Mouse (Mus musculus): Measurements from ENCODE around the gene B3gnt3.

Gene B3gnt3

GRCm38 (mm10) chr8:71678216-71678615 lies 23.4 kb downstream of the B3gnt3 start:
- DNase-seq (ENCODE audit: low spot score in 2 of 2): no peak

- DNase-seq (ENCODE audit: low spot score in 2 of 2): no peak
Observed at GRCm38 (mm10) chr8:71677555-71677954, 24.0 kb downstream of the B3gnt3 start.

- DNase-seq (ENCODE audit: low spot score in 2 of 2): no peak
Observed at GRCm38 (mm10) chr8:71676803-71677202, 24.8 kb downstream of the B3gnt3 start.

DNA sequence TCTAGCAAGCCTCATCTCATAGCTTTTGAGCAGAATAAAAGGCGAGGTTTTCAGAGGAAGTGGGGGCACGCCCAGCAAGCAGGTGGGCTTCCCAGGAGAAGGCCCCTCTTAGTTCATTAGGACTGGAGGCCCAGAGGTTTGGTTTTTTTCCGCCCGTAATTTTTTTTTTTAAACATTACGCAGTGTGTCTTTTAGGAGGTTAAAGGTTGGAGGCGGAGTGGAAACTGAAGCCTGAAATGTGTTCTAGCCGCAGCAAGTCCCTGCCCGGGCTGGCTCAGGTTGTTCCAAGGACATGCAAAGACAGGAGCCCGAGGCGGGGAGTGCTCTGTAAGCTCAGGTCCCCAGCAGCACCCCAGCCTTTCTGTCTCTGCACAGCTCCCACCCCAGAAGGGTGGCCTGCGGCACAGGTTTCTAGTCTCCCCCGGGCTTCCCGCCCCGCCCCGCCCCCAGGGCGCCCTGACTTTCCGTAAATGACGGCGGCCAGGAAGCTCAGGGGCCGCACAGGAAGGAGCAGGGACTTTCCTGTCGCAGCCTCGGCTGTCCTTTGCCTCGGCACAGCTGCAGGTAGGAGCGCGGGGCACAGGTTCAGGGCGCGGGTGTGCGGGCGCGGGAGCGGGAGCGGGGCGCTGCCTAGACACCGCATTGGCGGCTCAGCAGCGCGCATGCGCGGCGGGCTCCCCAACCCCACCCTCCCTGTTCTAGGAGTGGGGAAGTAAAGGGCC lies 25.4 kb downstream of the B3gnt3 start, which contains the start of gene Jak3:
Jak3 (plus strand) TSS at position 277 of the 722 bp plus-strand sequence.
- DNase-seq (ENCODE audit: low spot score in 2 of 2): peak; percentile 65 to 66

DNA sequence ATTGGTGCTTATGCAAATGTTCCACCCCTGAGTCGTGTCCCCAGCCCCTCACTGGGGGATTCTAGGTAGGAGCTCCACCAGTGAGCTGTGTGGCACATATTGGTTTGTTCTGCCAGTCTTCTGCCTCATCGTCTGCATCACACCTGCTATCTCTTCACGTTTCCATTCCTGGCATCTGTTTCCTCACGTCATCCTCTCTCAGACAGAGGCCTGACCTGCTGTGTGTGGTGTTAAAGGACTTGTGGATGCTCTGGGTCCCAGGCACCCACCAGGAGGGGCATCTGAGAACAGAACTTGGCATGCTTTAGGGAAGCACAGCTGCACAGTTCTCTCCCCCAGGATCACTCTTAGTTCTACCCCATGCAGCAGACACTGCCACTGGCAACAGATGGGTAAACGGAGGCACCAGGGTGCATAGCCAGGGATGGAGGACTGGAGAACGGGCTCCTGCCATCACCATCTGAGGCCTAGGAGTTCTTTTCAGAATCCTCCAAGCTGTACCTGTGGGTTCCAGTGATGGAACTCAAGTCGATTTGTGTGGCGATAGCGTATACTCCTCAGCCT lies 26.1 kb downstream of the B3gnt3 start:
- no peak for DNase-seq (ENCODE audit: low spot score in 2 of 2)

GRCm38 (mm10) chr8:71674071-71674470 lies 27.5 kb downstream of the B3gnt3 start:
- DNase-seq (ENCODE audit: low spot score in 2 of 2): no peak

DNA sequence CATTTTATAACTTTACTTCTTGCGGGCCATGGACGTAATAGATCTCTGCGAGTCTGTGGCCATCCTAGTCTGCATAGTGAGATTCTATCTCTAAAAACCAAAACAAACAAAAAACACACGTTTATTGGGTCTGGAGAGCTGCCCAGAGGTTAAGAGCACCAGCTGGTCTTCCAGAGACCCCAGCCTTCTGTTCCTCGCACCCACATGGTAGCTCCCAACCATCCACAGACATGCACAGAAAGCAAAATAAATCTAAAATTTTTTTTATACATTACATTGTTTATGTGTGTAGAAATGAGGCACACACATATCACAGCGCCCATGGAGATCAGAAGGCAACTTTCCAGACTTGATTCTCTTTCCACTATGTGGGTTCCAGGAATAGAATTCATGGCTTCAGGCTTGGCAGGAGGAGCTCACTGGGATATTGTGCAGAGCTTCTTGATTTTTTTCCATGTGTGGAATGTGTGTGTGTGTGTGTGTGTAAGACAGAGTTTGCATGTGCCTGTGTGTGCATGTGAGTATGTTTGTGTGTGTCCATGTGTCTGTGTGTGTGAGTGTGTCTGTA lies 29.3 kb downstream of the B3gnt3 start:
- no peak for DNase-seq (ENCODE audit: low spot score in 2 of 2)

DNA sequence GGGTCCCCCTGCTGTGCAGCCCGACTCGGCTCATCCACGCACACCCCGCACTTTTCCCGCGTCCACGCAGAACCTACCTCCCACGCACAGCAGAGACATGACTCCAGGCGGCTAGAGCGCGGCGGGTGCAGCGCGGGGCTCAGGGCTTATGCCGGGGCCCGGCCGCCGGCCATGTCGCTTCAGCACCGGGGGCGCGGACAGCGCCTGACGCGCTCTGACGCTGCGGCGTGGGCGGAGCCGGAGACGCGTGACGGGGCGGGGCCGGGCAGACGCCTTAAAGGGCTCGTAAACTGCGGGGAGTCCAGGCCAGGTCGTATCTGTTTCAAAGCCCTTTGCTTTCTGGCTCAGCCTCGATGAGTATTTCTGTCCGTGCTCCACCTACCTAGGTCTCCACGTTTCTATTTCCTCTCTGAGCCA lies 30.0 kb downstream of the B3gnt3 start, which contains the start of gene Unc13a:
Unc13a (minus strand) TSS at position 209 of the 417 bp plus-strand sequence.
- DNase-seq (ENCODE audit: low spot score in 2 of 2): peak; percentile 88 to 94

DNA sequence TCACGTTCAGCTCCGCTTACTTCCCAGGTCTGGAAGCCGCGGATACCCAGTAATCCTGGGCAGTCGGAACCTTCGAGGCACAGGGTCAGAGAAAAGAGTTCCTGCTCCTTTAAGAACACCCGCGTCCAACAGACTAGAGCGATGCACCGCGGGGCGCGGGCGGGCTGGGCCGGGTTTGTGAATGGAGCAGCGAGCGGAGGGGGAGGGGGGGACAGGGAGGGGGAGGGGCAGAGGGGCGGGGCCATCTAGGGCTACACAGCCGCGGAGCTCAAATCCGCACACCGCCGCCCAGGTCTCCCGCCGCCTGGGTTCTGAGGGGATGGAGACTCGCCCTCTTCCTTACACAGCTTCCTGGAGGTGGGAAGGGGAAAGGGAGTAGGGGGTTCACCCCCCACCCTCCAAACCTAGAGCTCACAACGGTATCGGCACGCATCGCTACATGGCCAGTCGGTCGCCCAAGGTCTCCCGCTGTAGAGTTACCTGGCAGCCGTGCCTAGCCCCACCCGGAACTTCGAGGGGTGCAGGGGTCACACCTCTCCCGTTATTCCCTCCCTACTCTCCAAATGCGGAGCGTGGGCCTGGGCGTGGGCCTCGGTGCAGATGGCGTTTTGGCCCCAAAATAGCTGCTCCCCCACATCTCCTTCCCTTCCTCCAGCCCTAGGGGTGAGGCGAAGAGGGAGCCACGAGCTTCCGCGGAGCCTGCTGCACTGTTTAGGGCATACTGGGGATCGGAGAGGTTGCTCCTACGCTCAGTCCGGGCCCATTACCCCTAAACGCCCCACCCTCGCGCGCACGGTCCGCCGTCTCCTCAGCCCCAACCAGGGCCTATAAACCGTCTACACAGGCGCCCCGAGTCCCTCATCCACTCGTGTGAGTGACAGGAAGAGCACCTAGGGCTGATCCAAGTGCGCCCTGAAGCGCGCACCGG lies 30.7 kb downstream of the B3gnt3 start:
- peak in 1 of 2 experiments; percentile 40 for DNase-seq (ENCODE audit: low spot score in 2 of 2)

- no peak for DNase-seq (ENCODE audit: low spot score in 2 of 2)
Observed at GRCm38 (mm10) chr8:71670198-71670597, 31.4 kb downstream of the B3gnt3 start.

DNA sequence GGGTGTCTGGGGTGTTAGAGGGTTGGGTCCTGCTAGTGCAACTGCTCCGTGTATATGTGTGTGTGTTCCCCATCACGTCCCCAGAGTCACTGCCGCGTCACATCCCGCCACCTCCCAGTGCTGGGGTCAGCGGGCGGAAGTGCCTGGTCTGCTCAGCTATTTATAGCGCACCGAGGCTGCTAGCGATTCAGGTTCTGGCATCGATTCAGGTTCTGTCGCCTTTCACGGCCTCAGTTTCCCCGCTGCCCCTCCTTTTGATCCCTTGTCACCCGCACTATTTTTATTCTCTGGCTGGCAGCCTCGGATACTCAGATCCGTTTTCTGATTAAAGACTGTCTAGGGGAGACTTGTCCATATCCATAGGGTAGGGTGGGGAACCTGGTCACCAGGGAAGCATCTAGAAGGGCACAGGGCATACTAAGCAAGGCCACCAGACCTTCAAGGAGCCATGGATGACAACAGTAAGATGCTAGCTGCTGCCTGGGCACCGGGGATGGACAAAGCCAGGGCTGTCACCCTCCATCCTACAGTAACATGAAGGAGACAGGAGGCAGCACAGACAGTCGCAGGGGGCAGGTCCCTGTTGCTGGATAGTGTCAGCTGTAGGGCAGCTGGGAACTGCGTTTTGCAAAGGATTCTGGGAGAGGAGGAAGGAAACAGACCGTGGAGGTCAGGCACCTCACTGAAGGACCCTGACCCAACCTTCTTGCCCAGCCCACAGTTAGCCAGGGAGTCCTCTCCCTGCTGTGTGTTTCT lies 33.2 kb downstream of the B3gnt3 start:
- DNase-seq (ENCODE audit: low spot score in 2 of 2): peak in 1 of 2 experiments; percentile 59

GRCm38 (mm10) chr8:71667256-71667655 lies 34.3 kb downstream of the B3gnt3 start:
- DNase-seq (ENCODE audit: low spot score in 2 of 2): no peak

GRCm38 (mm10) chr8:71666855-71667254 lies 34.7 kb downstream of the B3gnt3 start:
- no peak for DNase-seq (ENCODE audit: low spot score in 2 of 2)

- DNase-seq (ENCODE audit: low spot score in 2 of 2): peak in 1 of 2 experiments; percentile 80
Observed at GRCm38 (mm10) chr8:71665331-71666130, 36.1 kb downstream of the B3gnt3 start.

GRCm38 (mm10) chr8:71660325-71661120 lies 41.1 kb downstream of the B3gnt3 start:
- DNase-seq (ENCODE audit: low spot score in 2 of 2): peak; percentile 79 to 90

GRCm38 (mm10) chr8:71659751-71660150 lies 41.8 kb downstream of the B3gnt3 start:
- no peak for DNase-seq (ENCODE audit: low spot score in 2 of 2)

GRCm38 (mm10) chr8:71658515-71659049 lies 43.0 kb downstream of the B3gnt3 start:
- no peak for DNase-seq (ENCODE audit: low spot score in 2 of 2)

DNA sequence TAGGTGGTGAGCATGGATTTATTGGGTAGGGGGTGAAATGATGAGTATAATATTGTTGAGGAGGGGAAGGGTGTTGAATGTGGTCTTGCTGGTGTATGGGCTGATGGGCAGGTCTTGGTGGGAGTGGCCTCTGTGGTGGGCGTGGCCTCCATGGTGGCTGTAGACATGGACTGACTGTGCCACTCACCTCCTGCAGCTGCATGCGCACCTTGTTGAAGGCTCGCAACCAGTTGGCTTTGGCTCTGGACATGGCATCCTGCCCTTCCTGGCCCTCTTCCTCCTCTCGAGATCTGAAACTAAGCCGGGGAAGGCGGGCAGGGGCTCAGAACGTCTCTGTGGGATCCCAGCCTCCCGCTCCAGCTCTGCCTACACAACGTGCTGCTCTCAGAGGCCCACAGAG lies 43.8 kb downstream of the B3gnt3 start:
- DNase-seq (ENCODE audit: low spot score in 2 of 2): no peak

DNA sequence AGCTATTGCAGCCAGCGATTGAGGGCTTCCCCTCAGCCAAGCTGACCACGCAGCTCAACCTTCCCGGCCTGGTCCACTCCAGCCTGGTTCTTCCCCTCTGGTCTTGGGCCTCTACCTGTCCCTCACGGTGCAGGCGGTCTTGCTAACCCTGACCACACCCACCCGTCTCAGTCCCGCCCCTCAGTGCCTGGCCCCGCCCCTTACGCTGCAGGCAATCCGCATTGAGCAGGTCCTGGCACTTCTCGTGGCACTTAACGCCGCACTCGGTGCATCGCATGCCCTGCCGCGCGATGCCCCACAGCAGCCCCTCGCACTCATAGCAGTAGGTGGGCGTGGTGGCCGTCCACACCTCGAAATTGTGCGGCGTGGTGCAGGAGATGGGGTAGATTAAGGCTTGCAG lies 47.0 kb downstream of the B3gnt3 start:
- peak in 1 of 2 experiments; percentile 70 for DNase-seq (ENCODE audit: low spot score in 2 of 2)
